Mouse (Mus musculus) gastrocnemius, postnatal 10 days (tissue): ENCODE measurements at regions not wholly inside any gene's neighbourhood (a gene's known extent, or its start where the extent isn't known, plus 50 kb on each side); places are given as distances from the start of the nearest gene placed in this dataset.
A peak's percentile ranks its signal among the peaks of the same experiment; 100 is the strongest.

ENCODE experiments used
- DNase-seq: peaks from one replicate; pipeline ENCODE4 v3.0.0; 2021; ENCODE audit warnings: mixed read lengths

DNA sequence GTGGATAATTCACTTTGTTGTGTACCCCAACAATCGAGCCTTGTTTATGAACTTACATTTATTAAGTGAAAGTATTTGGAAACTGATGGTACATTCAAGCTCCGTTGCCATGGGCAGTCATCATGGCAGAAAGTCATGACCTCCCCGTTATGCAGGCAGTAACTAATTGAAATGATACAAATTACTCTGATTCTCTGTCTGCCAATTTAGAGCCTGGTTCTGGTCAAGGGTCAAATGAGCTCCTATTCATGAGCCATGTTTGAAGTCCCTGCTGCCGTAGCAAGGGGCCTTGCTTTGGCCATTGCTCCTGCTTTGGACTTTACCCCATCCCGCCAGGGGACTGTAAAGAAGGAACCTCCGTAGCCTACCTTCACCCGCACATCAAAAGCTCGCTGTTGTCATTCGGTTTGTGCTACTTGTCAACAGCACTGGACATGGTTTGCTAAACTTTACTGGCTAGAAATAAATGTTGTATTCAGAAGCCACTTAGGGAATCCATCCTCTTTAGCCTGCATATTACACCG lies 152.8 kb upstream of the Foxd3 start:
- no peak for DNase-seq

DNA sequence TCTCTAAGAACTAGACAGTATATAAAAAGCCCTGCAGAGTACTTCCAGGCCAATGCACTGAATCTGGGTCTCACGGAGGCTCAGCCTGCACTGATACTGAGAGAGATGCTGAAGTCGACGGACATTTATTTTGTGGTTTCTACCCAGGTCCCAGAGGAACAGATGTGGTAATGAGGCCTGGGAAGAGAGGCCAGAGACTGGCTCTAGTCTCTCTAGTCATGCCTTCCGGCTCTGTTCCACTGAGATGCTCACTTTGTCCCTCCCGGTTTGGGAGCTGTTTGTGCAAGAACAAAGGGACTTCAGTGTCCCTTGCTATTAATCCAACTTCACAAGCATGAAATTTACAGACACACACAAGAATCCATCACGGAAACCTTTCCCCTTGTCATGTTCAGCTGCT lies 144.1 kb upstream of the Foxd3 start:
- DNase-seq, result no peak

DNA sequence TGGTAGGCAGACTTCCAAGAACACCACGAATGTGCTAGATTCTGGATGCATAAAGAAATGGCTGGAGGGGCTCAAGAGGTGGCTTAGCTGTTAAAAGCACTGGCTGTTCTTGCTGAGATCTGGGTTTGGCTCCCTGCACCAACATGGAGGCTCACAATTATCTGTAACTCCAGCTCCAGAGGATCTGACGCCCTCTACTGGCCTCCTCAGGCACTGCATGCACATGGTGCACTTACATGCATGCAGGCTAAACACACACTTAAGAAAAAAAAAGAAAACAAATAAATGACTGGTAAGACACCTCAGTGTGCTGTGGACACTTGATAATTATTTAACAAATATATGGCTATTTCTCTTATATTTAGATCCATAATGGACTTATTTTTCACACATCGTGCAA lies 139.2 kb upstream of the Foxd3 start:
- DNase-seq, result no peak

DNA sequence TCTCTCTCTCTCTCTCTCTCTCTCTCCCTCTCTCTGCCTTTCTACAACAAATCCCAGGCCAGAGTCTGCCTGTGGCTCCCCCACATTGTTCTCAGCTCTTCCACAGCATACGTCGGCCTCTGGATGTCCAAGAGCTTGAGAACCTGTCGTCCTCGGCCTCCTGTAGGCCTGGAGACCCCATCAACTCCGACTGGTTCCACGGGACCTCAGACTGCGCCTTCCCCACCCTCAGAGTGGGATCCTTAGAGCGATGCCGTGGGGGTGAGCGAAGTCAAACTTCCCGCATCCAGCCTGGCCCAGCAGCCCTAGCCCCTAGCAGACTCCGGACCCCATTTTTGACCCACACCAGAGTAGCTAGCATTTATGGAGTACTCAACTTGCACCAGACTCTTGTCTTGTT lies 128.7 kb upstream of the Foxd3 start:
- DNase-seq, result no peak

DNA sequence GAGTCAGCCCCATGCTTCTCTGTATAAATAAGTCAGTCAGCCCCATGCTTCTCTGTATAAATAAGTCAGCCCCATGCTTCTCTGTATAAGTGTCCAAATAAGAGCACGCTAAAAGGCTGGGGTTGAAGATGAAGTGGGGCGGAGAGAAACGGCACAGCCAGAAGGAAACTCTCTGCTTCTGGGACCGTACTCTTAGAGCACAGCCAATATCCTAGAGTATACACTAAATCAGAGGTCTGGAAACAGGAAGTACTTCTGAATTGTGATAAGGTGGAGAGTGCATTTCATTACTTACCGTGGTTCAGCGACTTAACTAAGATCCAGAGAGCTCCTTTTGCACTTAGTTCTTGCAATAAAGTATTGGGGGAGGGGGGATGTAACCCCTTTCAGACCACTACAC lies 112.1 kb upstream of the Foxd3 start:
- DNase-seq, result no peak

DNA sequence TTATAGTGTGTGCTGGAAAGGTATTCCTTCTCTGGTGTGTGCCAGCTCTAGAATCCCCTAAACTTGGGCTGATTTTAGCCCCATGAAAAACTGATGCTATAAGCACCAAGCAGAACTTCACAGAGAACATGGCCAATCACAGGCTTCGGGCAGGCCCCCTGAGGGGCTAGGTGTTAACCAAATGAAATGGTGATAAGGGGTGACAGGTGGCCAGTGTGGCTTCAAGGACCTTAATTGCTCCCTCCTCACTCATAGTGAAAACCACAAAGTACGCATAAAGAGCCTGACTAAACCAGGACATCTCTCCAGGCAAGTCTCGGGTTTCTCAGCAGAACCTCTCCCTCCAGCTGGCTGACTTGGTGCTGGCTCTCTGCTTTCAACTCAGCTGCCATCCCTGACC lies 110.4 kb upstream of the Foxd3 start:
- DNase-seq, result no peak

DNA sequence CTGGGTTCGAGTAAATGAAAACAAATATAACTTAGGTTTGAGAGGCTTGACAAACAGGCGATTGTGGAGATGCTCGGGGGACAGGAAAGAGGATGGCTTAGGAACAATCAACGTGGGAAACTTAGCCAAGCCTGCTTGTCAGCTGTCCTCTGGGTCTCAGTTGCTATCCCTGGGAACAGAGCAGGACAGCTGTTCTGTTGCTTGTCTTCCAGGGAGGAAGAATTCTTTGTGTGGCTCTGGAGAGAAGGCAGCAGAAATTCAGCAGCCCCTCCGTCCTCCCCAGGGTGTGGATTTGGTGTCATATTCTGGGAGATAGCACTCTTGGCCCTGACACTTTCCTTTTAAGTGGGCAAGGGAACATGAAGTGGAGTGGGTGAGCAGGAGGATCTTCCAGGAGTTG lies 98.1 kb upstream of the Foxd3 start:
- no peak for DNase-seq

DNA sequence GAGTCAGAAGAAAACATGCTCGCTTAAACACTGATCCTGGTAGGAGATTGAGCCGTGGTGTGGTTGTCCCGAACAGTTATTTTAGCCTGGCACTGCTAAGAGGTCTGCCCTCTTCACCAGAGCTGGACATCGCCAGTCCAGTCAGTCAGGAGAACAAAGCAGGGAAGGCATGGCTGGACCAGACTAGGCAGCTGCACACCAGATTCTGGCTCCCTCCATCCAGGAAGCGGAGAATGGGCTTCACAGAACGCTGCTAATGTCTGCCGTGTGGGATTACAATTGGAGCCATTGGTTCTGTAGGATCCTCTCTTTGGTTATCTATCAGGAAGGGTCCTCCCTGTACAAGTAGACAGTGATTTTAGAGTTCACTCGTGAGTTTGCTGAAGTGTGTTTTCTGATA lies 95.5 kb upstream of the Foxd3 start:
- no peak for DNase-seq

DNA sequence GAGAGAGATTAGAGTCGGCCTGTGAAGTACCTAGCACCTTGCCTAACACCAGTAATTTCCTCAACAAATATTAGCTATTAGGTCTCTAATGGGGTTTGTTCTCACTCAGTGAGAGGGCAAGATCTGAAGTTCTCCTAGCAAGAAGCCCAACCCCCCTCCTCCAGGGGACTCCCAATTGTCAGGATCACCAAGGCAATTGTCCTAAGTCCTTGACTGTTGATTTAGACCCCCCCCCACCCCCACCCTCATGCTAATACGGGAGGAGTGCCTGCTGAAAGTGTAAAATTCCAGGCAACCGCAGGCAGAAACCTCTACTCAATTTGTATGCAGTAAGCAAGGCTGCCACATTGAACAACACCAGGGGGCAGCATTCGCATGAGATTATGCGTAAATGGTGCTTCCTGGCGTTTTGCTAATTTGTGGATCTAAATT lies 94.6 kb upstream of the Foxd3 start:
- DNase-seq, result no peak

DNA sequence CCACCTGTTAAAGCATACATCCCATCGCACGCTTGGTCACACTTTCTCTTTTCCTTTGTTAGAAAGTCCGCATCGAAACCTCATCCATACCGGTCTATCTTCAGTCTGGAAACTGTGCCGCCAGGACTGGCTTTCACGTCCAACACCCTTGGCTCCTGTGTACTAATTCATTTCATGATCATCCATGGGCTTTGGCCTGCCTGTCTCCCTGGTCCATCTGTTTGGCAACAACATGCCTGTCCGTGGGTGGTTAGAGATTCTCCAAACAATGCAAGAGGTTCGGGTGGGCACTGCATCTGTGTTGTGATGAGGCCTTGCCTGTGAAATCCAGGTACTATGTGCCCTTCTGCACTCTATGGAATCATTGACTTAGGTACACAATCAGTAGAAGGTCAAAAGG lies 90.7 kb upstream of the Foxd3 start:
- DNase-seq, result no peak

DNA sequence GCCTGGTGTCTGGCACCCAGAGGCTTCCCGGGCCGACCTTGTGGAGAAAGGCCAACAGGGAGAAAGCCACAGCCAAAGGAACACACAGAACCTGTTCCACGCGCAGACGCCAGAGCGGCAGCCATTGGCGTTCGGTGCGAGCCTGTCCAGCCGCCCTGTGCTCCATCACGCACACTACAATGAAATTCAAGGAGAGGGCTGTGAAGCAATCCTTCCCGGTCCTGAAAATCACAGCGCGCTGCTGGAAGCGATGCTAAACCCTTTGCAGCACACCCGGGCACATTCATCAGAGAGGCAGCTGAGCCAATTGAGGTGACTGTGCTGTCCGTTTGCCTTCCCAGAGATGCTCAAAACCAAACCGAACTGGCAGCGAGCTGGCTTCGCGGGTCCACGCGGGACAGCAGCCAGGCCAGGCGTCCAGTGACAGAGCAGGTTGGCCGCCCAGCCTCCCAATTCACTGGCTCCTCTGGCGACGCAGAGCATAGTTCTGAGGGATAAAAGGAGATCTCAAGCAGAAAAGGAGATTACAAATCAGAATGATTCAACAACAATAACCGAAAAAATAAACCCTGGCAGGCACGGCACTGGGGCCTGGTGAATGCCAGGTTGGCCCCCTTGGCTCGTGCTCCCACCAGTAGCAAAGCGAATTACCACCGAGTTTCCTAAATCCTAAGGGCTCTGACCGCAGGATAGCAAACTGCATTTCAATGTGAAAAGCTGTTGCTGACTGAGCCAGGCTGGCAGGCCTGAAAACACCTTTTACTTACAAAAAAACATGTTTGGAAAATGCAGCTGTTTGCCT lies 83.1 kb upstream of the Foxd3 start:
- peak; percentile 35 for DNase-seq

DNA sequence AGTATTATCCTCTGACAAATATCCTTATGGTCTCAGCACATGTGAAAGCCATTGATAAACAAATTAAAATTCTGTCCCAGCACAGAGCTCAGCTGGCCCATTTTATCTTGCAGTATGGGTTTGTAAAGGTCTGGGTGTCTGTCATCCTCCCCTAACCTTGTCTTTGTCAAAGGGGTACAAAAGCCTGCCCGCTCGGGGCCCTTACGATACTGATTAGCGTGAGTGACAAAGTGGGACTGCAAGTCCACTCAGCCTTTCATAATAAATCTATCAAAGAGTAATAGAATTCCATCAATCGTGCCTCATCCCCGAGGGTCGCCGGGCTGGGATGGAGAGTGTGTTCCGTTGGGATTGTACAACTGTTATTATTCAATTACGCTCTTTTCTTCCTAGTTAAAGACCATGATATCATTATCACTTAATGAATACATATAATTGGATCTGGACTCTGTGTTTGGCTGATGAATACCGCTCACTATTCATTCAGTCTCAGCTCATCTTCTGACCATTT lies 82.0 kb upstream of the Foxd3 start:
- no peak for DNase-seq

DNA sequence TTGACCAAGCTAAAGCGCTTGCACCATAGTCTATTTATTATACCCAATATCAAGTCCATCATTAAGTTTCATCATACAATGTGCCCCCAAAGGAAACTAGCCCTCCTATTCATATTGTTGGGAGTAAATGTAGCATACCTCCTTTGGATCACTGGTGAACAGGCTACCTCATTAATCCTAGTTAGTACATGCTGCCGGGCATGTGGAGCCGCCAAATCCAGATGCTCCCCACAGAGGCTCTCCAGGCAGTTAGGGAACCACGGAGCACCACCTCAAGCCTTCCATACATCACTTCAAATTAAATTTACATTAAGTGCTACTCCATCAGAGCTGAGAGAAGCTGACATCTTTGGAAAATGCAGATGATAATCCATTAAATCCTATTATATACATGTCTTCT lies 81.1 kb upstream of the Foxd3 start:
- no peak for DNase-seq

DNA sequence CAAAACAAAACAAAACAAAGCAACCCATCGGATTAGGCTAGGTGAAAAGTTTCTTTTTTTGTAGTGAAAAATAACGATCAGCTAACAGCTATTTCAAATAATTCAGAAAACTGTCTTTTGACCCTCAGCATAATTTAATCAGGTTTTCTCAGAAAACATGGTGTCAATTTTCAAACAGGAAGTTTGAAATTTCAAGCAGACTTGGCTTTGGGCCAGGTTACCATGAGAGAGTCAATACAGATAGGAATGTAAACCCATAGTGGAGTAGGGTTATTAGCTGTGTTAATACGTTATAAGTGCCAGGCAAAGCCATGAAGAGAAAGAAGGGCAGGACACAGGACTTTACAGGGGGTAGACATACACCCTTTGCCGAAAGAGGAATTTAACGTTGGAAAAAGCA lies 58.3 kb upstream of the Foxd3 start:
- DNase-seq, result no peak

DNA sequence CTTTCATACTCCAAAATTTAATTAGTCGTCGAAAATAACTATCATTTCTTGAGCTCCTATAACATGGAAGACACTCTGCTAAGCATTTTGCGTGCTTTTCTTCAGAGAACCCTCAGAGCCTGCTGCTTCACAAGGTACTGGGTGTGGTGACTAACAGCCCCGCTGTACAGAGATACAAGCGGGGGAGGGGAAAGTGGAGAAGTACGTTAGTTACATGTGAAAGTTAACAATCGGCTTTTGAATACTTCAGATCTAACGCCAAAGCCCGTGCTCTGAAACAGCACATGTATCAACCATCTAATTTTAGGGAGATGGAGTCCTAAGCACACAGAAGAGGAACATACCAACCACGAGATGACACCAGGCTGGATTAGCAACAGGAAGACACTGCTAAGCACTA lies 55.4 kb upstream of the Foxd3 start:
- no peak for DNase-seq

DNA sequence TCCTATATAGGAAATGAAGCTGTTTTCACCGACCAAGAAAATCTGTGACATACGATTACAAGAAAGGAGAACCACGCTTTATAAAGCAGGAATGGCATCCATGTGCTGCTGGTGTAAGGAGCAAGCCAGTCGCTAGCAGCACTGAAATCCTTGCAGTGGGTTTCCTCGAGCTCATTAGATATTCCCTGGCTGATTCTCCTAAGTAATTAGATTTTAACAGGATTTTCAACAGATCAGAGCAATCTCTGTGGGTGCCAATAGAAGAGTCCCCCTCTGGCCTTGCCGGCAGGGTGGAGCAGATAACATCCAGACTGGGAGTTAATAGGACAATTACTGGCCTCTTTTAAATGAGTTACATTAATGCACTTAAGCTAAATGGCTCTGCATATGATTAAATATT lies 54.6 kb upstream of the Foxd3 start:
- DNase-seq, result no peak
